9 mouse cellular contexts compared by ENCODE assay signal in the genomic region with DNA sequence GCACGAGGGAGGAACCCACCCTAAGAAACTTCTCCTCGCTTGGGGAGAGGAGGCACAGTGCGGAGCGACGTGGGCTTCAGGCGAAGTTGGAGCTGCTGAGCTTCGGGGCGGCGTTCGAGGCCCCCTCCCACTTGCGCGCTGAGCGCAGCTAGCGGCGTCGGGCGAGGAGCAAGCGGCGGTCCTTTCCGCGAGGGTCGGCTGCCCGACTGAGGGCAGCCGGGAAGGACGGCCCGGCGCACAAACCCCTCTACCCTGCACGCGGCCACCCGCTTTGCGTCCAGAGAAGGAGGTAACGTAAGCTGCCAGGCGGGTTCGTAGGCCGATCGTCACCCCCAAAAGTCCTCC. TPM values are rescaled to one million over a fixed set of nuclear protein-coding genes. Genes with fewer than 3 reads are reported as not detected.
DNase-seq lines count a peak whose midpoint lies in the region; ATAC-seq and TF ChIP-seq lines count a peak whose summit lies in the region.
"Had no signal": no experiment of that assay in that cellular context is flagged by ENCODE, and none has a peak within 500 bp of the region (broad histone marks: within the 10 kb centered on the region; RNA-seq: fewer than 3 reads in every experiment).

No protein-coding gene starts in this region.

- H3K4me3 ChIP-seq in heart, embryonic 16.5 days (ENCODE audit: low read length), result peak overlapping the region; percentile 59
- H3K4me3 ChIP-seq in bone marrow macrophage, adult 2 months (ENCODE audit: insufficient read depth, low read length), result peak overlapping the region; percentile 67
- peak overlapping the region; percentile 64 for H3K4me3 ChIP-seq in hindbrain, embryonic 10.5 days

- peaks cover 32% of the 10 kb centered on the region for H3K27me3 ChIP-seq in heart, embryonic 16.5 days (ENCODE audit: control insufficient read depth, insufficient read depth, low read length)
- H3K27me3 ChIP-seq in hindbrain, embryonic 10.5 days (ENCODE audit: insufficient read depth, poor library complexity, severe bottlenecking), result peaks cover 74% of the 10 kb centered on the region

- WGBS in heart, embryonic 16.5 days, result under 1% methylated on average over 23 of the region's 36 CpGs
- under 1% methylated on average over 36 of the region's 36 CpGs for WGBS in hindbrain, embryonic 10.5 days

- H3K36me3 ChIP-seq in heart, embryonic 16.5 days (ENCODE audit: control insufficient read depth, insufficient read depth), result no peaks in the 10 kb centered on the region
- H3K36me3 ChIP-seq in hindbrain, embryonic 10.5 days, result no peaks in the 10 kb centered on the region

- no peak for TF ChIP-seq POLR2A in bone marrow macrophage, adult 2 months (IDR thresholded peaks at IDR 0.05; ENCODE audit: borderline replicate concordance, low read depth, low read length)

- H3K4me2 ChIP-seq in heart, embryonic 16.5 days (ENCODE audit: low read depth, low read length), result peak overlapping the region; percentile 95

- peaks cover 16% of the 10 kb centered on the region for H3K4me1 ChIP-seq in heart, embryonic 16.5 days (ENCODE audit: control insufficient read depth, insufficient read depth, low read length)
- H3K4me1 ChIP-seq in bone marrow macrophage, adult 2 months (ENCODE audit: control insufficient read depth, insufficient read depth, low read length), result 0 out of 2 replicates have a peak, but pooled peaks cover 2% of the 10 kb centered on the region
- peaks cover 19% of the 10 kb centered on the region for H3K4me1 ChIP-seq in hindbrain, embryonic 10.5 days (replicated peaks)

- TF ChIP-seq CTCF in bone marrow macrophage, adult 2 months (IDR thresholded peaks at IDR 0.05; ENCODE audit: low read depth, low read length), result no peak

- no peak overlapping the region for H3K27ac ChIP-seq in heart, embryonic 16.5 days (ENCODE audit: low read length)
- no peak overlapping the region for H3K27ac ChIP-seq in bone marrow macrophage, adult 2 months (ENCODE audit: insufficient read depth, low read depth, low read length)
- no peak overlapping the region; the same call in 1 of the 2 replicates for H3K27ac ChIP-seq in hindbrain, embryonic 10.5 days

- H3K9ac ChIP-seq in heart, embryonic 16.5 days (ENCODE audit: low read length), result peak overlapping the region; percentile 65

- no peaks in the 10 kb centered on the region for H3K9me3 ChIP-seq in heart, embryonic 16.5 days (replicated peaks; ENCODE audit: control insufficient read depth, low read length)
- no peaks in the 10 kb centered on the region for H3K9me3 ChIP-seq in hindbrain, embryonic 10.5 days

- DNase-seq in heart, adult 11 months, result no peak
- DNase-seq in hindbrain, embryonic 10.5 days (ENCODE audit: low spot score), result no peak
- DNase-seq in frontal cortex, postnatal 25 days (ENCODE audit: low spot score in 2 of 2), result no peak
- DNase-seq in spleen, postnatal 14 days (ENCODE audit: low spot score in 2 of 2), result no peak
- no peak for DNase-seq in cerebellum, adult 11-12 months

- peak; percentile 19 for ATAC-seq in heart, embryonic 16.5 days (replicated peaks; ENCODE audit: extremely low read depth, insufficient read depth, low FRiP score)
- peak; percentile 13; the same call in 1 of the 2 replicates for ATAC-seq in megakaryocyte-erythroid progenitor cell, adult 5-6 weeks (replicated peaks; ENCODE audit: low FRiP score, low TSS enrichment, poor library complexity, severe bottlenecking)

RNA-seq across cellular contexts. Expression of gene Rasd2, which starts 0.5 kb away (rescaled TPM):
- polyA plus RNA-seq in heart, embryonic 16.5 days (2015; fragmentation: Nextera tagmentation; extraction: Ambion mirVana), result 0.42 and 0.54 TPM in 2 replicates
- polyA plus RNA-seq in bone marrow macrophage, adult 2 months (2012; ENCODE audit: insufficient read depth, insufficient read length, missing spikeins), result not detected in 2 replicates
- 0.11 and 0.41 TPM in 2 replicates for polyA plus RNA-seq in hindbrain, embryonic 10.5 days (2016; fragmentation: Nextera tagmentation; extraction: Ambion mirVana)
- total RNA-seq in megakaryocyte-erythroid progenitor cell, adult 5-6 weeks (2014; fragmentation: Nextera tagmentation), result not detected in 2 replicates
- total RNA-seq in megakaryocyte-erythroid progenitor cell, adult 5-6 weeks (2017), result not detected in 2 replicates
- total RNA-seq: neutrophil, adult 5-6 weeks had no signal
